Mouse (Mus musculus): Measurements from ENCODE around the gene Fbp1.

GRCm38 (mm10) chr13:62909776-62910175, 21.7 kb upstream of the Fbp1 start:
- TF ChIP-seq GATA1 (IDR thresholded peaks at IDR 0.05; ENCODE audit: borderline replicate concordance, low read length) (no peak), FLI1 (IDR thresholded peaks at IDR 0.05; ENCODE audit: low read length) (no peak)

Data from megakaryocyte, embryonic 14.5 days (primary cell).